Mouse (Mus musculus) cerebellum, adult 2 months (tissue): Measurements from ENCODE around the gene Pappa. TPM values are rescaled to one million over a fixed set of nuclear protein-coding genes. Genes with fewer than 3 reads are reported as not detected.

Source experiments
- DNase-seq, 2 experiments: peaks; one replicate each; pipeline ENCODE4 v3.0.0; 2021
- H3K27ac ChIP-seq: fragments of 200-500 bp; 2 replicates; pipeline ENCODE4 v1.5.1; 2012; ENCODE audit warnings: low read length, control low read depth, inconsistent platforms; ENCODE audit not compliant: insufficient read depth
- H3K27me3 ChIP-seq: fragments of 200-500 bp; 2 replicates; pipeline ENCODE4 v1.6.1; 2012; ENCODE audit warnings: inconsistent platforms, mild to moderate bottlenecking, low read length, moderate library complexity; ENCODE audit not compliant: control insufficient read depth, insufficient read depth
- H3K4me1 ChIP-seq: fragments of 200-500 bp; 2 replicates; pipeline ENCODE4 v1.6.1; 2011; ENCODE audit warnings: low read length; ENCODE audit not compliant: control insufficient read depth, insufficient read depth
- H3K4me3 ChIP-seq: fragments of 200-500 bp; replicated peaks from 2 replicates; pipeline ENCODE3; 2011; ENCODE audit warnings: mild to moderate bottlenecking, low read depth, low read length, control low read depth; ENCODE audit not compliant: insufficient read depth
- CTCF ChIP-seq: fragments of 200-500 bp; IDR thresholded peaks from 2 replicates; pipeline ENCODE4 v1.5.1; 2011; ENCODE audit warnings: low read depth, mild to moderate bottlenecking, control low read depth, low read length, moderate library complexity, borderline replicate concordance; ENCODE audit not compliant: insufficient read depth
- POLR2A ChIP-seq: fragments of 200-500 bp; IDR thresholded peaks from 2 replicates; pipeline ENCODE4 v1.6.1; 2011; ENCODE audit warnings: low read length, control low read depth, borderline replicate concordance; ENCODE audit not compliant: insufficient read depth
- WGBS: fragments of 180-500 bp; shearing (Covaris S2); methylation state at CpG from one replicate; pipeline ENCODE4 v1.1.7; 2018; 5-methylcytosine and 5-hydroxymethylcytosine counted together
- polyA plus RNA-seq: library from polyadenylated mRNA; depleted of rRNA; stranded (reverse); fragments of >200 nt; gene quantifications from 2 replicates; pipeline ENCODE4 v1.2.3, GENCODE M21; 2012

Pappa gene
- polyA plus RNA-seq, 1 experiment: 2.0 TPM

DNA sequence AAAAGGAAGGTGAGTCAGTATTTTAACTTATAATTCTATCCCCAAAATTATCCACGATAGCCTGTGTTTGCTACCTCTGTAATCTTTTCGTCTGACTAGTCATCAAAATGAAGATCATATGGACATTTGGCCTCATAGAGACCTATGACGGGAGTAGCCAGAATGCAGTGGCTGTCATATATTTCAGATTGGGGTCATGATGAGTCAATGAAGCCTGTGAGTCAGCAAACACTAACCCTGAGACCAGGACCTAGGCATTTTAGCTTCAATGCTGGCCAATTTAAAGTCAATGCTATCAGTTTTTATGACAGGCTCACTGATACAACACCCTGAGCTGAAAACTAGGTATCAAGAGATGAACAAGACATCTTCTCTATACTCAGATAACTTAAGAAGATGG, 50.5 kb downstream of the Pappa start:
- WGBS: 83% methylated on average over 3 of the region's 3 CpGs

DNA sequence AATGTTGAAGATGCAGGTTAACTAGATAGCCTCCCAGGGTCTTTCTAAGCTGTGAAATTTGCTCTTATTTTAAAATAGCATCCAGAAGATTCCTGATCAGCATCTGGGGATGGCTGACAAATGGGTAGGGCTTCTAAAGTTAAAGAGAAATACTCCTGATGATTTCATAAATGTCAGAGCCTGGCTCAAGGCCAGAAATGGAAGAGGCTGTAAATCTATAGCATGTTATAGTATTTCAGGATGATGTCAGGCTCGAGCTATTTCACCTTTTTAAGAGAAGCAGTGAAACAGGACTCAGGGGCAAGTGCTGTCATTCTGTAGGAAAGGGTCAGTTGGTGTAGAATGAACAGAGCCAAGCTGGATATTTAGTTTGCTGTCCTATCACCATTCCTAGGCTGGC, 54.2 kb downstream of the Pappa start:
- WGBS: 58% methylated on average over 1 of the region's 1 CpGs
- DNase-seq: no peak
- Histone ChIP-seq H3K27ac (no peak overlapping the region), H3K4me1 (no peaks in the 10 kb centered on the region), H3K4me3 (no peak overlapping the region), H3K27me3 (no peaks in the 10 kb centered on the region)
- TF ChIP-seq POLR2A (no peak), CTCF (no peak)

More for the DNA sequence above, 50.5 kb downstream of the Pappa start:
- DNase-seq: no peak
- Histone ChIP-seq H3K27ac (no peak overlapping the region), H3K4me1 (no peaks in the 10 kb centered on the region), H3K27me3 (no peaks in the 10 kb centered on the region), H3K4me3 (no peak overlapping the region)
- TF ChIP-seq POLR2A: no peak
- TF ChIP-seq CTCF: no peak

- 35% methylated on average over 2 of the region's 2 CpGs for WGBS
- no peak for DNase-seq
- H3K27me3 ChIP-seq: no peaks in the 10 kb centered on the region
These were observed 63.3 kb downstream of the Pappa start for GRCm38 (mm10) chr4:65187236-65187635.

GRCm38 (mm10) chr4:65187716-65188115, 63.7 kb downstream of the Pappa start:
- Histone ChIP-seq H3K27ac (no peak overlapping the region), H3K4me1 (no peaks in the 10 kb centered on the region), H3K4me3 (no peak overlapping the region), H3K27me3 (no peaks in the 10 kb centered on the region)
- 92% methylated on average over 1 of the region's 1 CpGs for WGBS
- no peak for DNase-seq
- TF ChIP-seq CTCF (no peak), POLR2A (no peak)

More at GRCm38 (mm10) chr4:65187236-65187635, 63.3 kb downstream of the Pappa start:
- H3K27ac ChIP-seq: no peak overlapping the region
- TF ChIP-seq POLR2A (no peak), CTCF (no peak)
- H3K4me3 ChIP-seq: no peak overlapping the region
- H3K4me1 ChIP-seq: no peaks in the 10 kb centered on the region

DNA sequence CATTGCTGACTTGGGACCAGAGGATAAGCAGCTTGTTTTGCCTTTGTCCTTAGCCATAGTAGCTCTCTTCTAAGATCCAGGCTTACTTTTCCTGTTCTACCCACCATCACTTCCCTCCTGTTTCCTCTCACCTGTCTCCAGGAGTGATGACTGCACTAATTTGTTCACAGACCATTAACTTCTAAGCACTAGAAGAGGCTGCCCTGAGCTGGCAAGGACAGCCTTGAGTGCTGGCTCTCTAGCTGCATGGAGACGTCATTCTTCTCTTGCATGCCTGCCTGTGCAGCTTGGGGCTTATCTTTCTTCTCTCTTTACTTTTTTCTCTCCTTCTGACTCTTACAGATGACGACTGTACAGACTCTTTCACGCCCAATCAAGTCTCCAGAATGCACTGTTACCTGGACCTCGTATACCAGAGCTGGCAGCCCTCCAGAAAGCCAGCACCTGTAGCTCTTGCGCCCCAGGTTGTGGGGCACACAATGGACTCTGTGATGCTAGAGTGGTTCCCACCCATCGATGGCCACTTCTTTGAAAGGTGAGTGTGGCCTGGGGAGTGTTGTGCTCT, 65.0 kb downstream of the Pappa start:
- WGBS: 70% methylated on average over 6 of the region's 6 CpGs
- DNase-seq: no peak
- Histone ChIP-seq H3K27ac (no peak overlapping the region), H3K27me3 (no peaks in the 10 kb centered on the region), H3K4me3 (no peak overlapping the region), H3K4me1 (no peaks in the 10 kb centered on the region)
- no peak for TF ChIP-seq POLR2A
- TF ChIP-seq CTCF: no peak

GRCm38 (mm10) chr4:65192810-65193209, 68.8 kb downstream of the Pappa start:
- Histone ChIP-seq H3K4me1 (no peaks in the 10 kb centered on the region), H3K27ac (no peak overlapping the region)
- WGBS: 89% methylated on average over 3 of the region's 3 CpGs

GRCm38 (mm10) chr4:65195971-65196370, 72.0 kb downstream of the Pappa start:
- DNase-seq: no peak
- 96% methylated on average over 1 of the region's 1 CpGs for WGBS
- Histone ChIP-seq H3K27me3 (no peaks in the 10 kb centered on the region; the same call in 1 of the 2 replicates), H3K4me3 (no peak overlapping the region), H3K4me1 (no peaks in the 10 kb centered on the region), H3K27ac (no peak overlapping the region)
- TF ChIP-seq CTCF: no peak
- no peak for TF ChIP-seq POLR2A

More at GRCm38 (mm10) chr4:65192810-65193209, 68.8 kb downstream of the Pappa start:
- no peaks in the 10 kb centered on the region; the same call in 1 of the 2 replicates for H3K27me3 ChIP-seq
- TF ChIP-seq CTCF (no peak), POLR2A (no peak)
- DNase-seq: no peak
- H3K4me3 ChIP-seq: no peak overlapping the region

DNA sequence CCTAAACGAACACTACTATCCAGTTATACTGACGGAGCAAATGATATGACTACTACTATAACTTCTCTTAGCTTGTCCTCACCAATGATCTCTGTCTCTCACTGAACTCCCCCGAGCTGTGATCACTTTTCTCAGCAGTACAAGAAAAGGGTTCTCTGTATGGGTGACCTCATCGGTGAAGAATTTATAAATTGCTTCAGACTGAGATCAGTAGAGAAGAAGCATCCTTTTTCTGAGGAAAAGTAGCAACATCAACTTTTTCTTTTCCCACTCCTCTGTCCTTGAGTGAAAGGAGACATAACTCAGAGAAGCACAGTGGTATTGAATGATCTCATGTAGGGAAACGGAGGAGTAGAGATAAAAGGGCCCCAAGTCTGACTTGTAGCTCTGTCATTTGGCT, 79.7 kb downstream of the Pappa start:
- 84% methylated on average over 5 of the region's 5 CpGs for WGBS
- Histone ChIP-seq H3K27me3 (no peaks in the 10 kb centered on the region), H3K27ac (no peak overlapping the region), H3K4me3 (no peak overlapping the region), H3K4me1 (no peaks in the 10 kb centered on the region)
- no peak for TF ChIP-seq CTCF
- DNase-seq: no peak
